Mouse (Mus musculus): ENCODE measurements around the gene Bex4. TPM values are rescaled to one million over a fixed set of nuclear protein-coding genes. Genes with fewer than 3 reads are reported as not detected.
"Not testable (repeated sequence)": the region's sequence is repeated elsewhere in the genome, so short reads cannot be mapped to it uniquely, and the experiment has no call there.

Gene Bex4
- total RNA-seq (2012; rRNA removed), result not detected in 2 replicates
- total RNA-seq (2014; rRNA removed), result not detected in 2 replicates
- not detected in 2 replicates for polyA plus RNA-seq (2012; ENCODE audit: insufficient read length, low read depth)

DNA sequence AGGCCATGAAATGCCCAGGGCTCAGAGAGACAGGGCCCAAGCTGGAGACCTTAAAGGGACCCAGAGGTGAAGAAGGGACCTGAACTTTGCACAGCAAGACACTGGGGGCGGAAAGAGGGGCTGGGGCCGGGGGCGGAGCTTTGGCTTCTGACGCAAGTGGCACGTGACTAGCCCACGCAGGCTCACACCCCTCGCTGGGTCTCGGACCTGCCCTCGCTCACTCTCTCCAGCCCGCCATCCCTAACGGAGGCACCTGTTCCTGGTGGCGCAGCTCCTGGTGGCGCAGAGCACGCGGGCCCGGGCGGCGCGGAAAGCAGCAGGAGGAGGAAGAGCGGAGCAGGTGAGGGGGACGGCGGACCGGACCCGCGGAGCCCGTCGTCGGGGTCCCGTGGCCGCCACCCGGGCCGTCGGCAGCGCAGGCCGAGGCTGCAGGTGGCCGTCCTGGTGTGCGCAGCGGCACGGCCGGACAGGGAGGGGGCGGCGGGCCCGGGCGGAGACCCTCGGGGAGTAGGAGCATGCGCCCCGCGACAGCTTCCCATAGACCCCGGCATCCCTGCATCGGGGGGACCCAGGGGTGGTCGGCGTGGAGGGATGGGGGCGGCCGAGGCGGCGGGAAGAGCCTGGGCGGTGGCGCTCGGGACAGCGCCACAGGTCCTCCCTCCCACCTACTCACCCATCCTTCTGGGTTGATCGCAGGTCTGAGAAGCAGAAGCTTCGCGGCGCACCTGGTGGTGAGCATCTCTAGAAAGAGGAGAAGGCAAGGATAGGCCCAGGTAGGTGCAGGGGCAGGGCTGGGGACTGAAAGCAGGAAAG lies at the start of gene Bex4:
Bex4 (plus strand) TSS at position 170 of the 813 bp plus-strand sequence.
- H3K9ac ChIP-seq (ENCODE audit: insufficient read depth, low read depth); H3K27ac ChIP-seq (ENCODE audit: insufficient read depth, low read depth); H3K4me2 ChIP-seq (ENCODE audit: insufficient read depth, low read depth, poor library complexity, severe bottlenecking); in situ Hi-C loops (cut with MboI; ENCODE audit: low pct_ligation_motif_present, low pct_unique_long_range_greater_than_20kb, low sequenced_read_pairs); H3K9me3 ChIP-seq (replicated peaks; ENCODE audit: low read length); H3K4me1 ChIP-seq (ENCODE audit: control insufficient read depth in 1 of 2, insufficient read depth in 2 of 2); H3K4me3 ChIP-seq (replicated peaks in 1 of 3; ENCODE audit: low read depth in 2 of 3, low read length in 2 of 3, poor library complexity in 1 of 3); H3K27me3 ChIP-seq (replicated peaks); H3K79me2 ChIP-seq (replicated peaks; ENCODE audit: control insufficient read depth, extremely low read depth, insufficient read depth, poor library complexity, severe bottlenecking); dilution Hi-C loops (cut with MboI; ENCODE audit: extremely low pct_ligation_motif_present, extremely low pct_unique_long_range_greater_than_20kb, low sequenced_read_pairs); H3K36me3 ChIP-seq (replicated peaks in 1 of 2; ENCODE audit: control insufficient read depth in 1 of 2, insufficient read depth in 1 of 2, low read length in 1 of 2); DNase-seq (ENCODE audit: extremely low read depth): not testable (repeated sequence)

DNA sequence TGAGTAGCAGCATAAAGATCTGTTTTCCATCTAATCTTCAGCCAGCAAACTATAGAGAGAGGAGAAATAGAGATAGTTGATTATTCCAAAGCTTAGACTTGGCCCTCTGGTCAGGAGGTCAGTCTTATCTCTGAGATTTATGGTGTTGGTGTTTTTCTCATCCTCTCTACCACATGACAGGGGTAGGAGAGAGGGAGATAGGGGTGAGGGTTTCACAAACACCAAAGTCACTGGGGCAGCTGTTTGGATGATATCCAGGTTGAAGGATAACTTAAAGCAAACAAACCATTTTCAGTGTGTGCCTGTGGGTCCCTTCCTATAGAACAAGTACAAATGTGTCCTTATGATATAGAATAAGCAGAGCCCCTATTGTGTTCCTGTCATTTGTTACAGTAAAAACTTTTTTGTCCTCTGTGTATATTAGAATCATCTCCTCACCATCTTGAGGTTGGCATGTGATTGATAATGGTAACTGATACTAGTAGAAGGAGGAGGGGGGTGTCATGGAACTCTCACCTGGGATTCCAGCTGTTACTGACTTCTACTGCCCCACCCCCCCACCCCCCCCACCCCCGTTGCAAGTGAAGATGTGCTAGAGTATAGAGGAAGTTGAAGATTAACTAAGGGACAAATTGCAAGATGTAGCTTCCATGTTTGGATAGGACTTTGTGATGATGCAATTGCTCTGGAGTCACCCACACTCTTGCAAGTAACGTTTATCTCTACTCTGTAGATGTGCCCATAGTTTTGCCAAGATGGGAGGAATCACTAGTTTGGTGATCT lies 46.1 kb upstream of the Bex4 start:
- Histone ChIP-seq H3K4me1 (ENCODE audit: control insufficient read depth in 1 of 2, insufficient read depth in 2 of 2) (no peaks in the 10 kb centered on the region), H3K27me3 (replicated peaks) (no peaks in the 10 kb centered on the region), H3K79me2 (replicated peaks; ENCODE audit: control insufficient read depth, extremely low read depth, insufficient read depth, poor library complexity, severe bottlenecking) (no peaks in the 10 kb centered on the region), H3K9me3 (replicated peaks; ENCODE audit: low read length) (no peaks in the 10 kb centered on the region), H3K27ac (ENCODE audit: insufficient read depth, low read depth) (no peak overlapping the region), H3K4me3 (replicated peaks in 1 of 3; ENCODE audit: low read depth in 2 of 3, low read length in 2 of 3, poor library complexity in 1 of 3) (no peak overlapping the region), H3K9ac (ENCODE audit: insufficient read depth, low read depth) (no peak overlapping the region), H3K4me2 (ENCODE audit: insufficient read depth, low read depth, poor library complexity, severe bottlenecking) (no peak overlapping the region), H3K36me3 (replicated peaks in 1 of 2; ENCODE audit: control insufficient read depth in 1 of 2, insufficient read depth in 1 of 2, low read length in 1 of 2) (no peaks in the 10 kb centered on the region)
- in situ Hi-C loops (cut with MboI; ENCODE audit: low pct_ligation_motif_present, low pct_unique_long_range_greater_than_20kb, low sequenced_read_pairs) (no loop called here), dilution Hi-C loops (cut with MboI; ENCODE audit: extremely low pct_ligation_motif_present, extremely low pct_unique_long_range_greater_than_20kb, low sequenced_read_pairs) (no loop called here)
- DNase-seq (ENCODE audit: extremely low read depth), result no peak
- no peak for TF ChIP-seq ZMIZ1 (IDR thresholded peaks at IDR 0.05; ENCODE audit: low read depth, low read length)
- no peak for TF ChIP-seq SMC3 (IDR thresholded peaks at IDR 0.05; ENCODE audit: low read depth, low read length)
- TF ChIP-seq NRF1 (IDR thresholded peaks at IDR 0.05; ENCODE audit: low read depth, low read length), result no peak
- no peak for TF ChIP-seq USF2 (conservative IDR thresholded peaks at IDR 0.05; ENCODE audit: low read depth, low read length)
- no peak for TF ChIP-seq ELF1 (IDR thresholded peaks at IDR 0.05; ENCODE audit: low read depth, low read length)
- no peak for TF ChIP-seq MXI1 (IDR thresholded peaks at IDR 0.05; ENCODE audit: low read depth, low read length)

DNA sequence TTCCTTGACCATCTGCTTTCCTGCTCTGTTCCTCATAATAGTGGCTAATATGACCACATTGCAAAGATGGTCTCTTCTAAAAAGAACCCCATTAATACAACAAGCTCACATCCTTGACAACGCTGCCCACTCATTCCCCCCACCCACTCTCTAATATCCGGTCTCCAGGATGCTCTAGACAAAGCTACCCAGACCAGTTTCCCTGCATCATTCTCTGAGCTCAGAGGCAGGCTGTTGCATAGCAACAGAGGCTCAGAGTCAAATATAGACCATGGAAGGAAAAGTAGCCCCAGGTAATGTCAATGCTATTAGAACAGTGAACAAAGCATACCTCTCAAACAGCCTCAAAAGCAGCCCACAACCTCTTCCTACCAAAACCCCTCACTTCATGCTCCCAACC lies 44.4 kb upstream of the Bex4 start:
- TF ChIP-seq ZKSCAN1 (IDR thresholded peaks at IDR 0.05; ENCODE audit: borderline replicate concordance, low read depth, low read length) (no peak), NRF1 (IDR thresholded peaks at IDR 0.05; ENCODE audit: low read depth, low read length) (no peak), IRF4 (IDR thresholded peaks at IDR 0.05; ENCODE audit: low read depth, low read length) (no peak), E2F4 (IDR thresholded peaks at IDR 0.05; ENCODE audit: insufficient replicate concordance, low read depth, low read length) (no peak), ELF1 (IDR thresholded peaks at IDR 0.05; ENCODE audit: low read depth, low read length) (no peak), TCF12 (IDR thresholded peaks at IDR 0.05; ENCODE audit: low read depth, low read length) (no peak), MAX (IDR thresholded peaks at IDR 0.05; ENCODE audit: low read length) (no peak), MAFK (IDR thresholded peaks at IDR 0.05; ENCODE audit: insufficient replicate concordance, low read length) (no peak)
- Histone ChIP-seq H3K36me3 (replicated peaks in 1 of 2; ENCODE audit: control insufficient read depth in 1 of 2, insufficient read depth in 1 of 2, low read length in 1 of 2) (no peaks in the 10 kb centered on the region), H3K79me2 (replicated peaks; ENCODE audit: control insufficient read depth, extremely low read depth, insufficient read depth, poor library complexity, severe bottlenecking) (no peaks in the 10 kb centered on the region), H3K27ac (ENCODE audit: insufficient read depth, low read depth) (no peak overlapping the region), H3K4me1 (ENCODE audit: control insufficient read depth in 1 of 2, insufficient read depth in 2 of 2) (no peaks in the 10 kb centered on the region), H3K9ac (ENCODE audit: insufficient read depth, low read depth) (no peak overlapping the region), H3K4me2 (ENCODE audit: insufficient read depth, low read depth, poor library complexity, severe bottlenecking) (no peak overlapping the region), H3K9me3 (replicated peaks; ENCODE audit: low read length) (no peaks in the 10 kb centered on the region), H3K4me3 (replicated peaks in 1 of 3; ENCODE audit: low read depth in 2 of 3, low read length in 2 of 3, poor library complexity in 1 of 3) (no peak overlapping the region), H3K27me3 (replicated peaks) (no peaks in the 10 kb centered on the region)
- no peak for DNase-seq (ENCODE audit: extremely low read depth)
- in situ Hi-C loops (cut with MboI; ENCODE audit: low pct_ligation_motif_present, low pct_unique_long_range_greater_than_20kb, low sequenced_read_pairs), result no loop called here
- dilution Hi-C loops (cut with MboI; ENCODE audit: extremely low pct_ligation_motif_present, extremely low pct_unique_long_range_greater_than_20kb, low sequenced_read_pairs), result no loop called here
